Mouse (Mus musculus) hindbrain, embryonic 15.5 days (tissue): ENCODE data around the gene Gls. TPM values are rescaled to one million over a fixed set of nuclear protein-coding genes. Genes with fewer than 3 reads are reported as not detected.

Source experiments
- ATAC-seq: fragments of 200-750 bp; cut with Nextera tagmentation; 2 replicates; pipeline ENCODE4 v1.8.0; 2017; ENCODE audit warnings: low read depth, moderate number of reproducible peaks, moderate TSS enrichment; ENCODE audit not compliant: low FRiP score
- H3K27ac ChIP-seq: fragments of 300-500 bp; sonication (generic); replicated peaks from 2 replicates; pipeline ENCODE4 v1.5.1; 2015; ENCODE audit warnings: mild to moderate bottlenecking, inconsistent platforms
- H3K27me3 ChIP-seq: fragments of 300-500 bp; sonication (generic); 2 replicates; pipeline ENCODE4 v1.6.1; 2015; ENCODE audit warnings: control low read depth, inconsistent platforms
- H3K36me3 ChIP-seq: fragments of 300-500 bp; sonication (generic); 2 replicates; pipeline ENCODE4 v1.6.1; 2015; ENCODE audit warnings: control low read depth, inconsistent platforms
- H3K4me1 ChIP-seq: fragments of 300-500 bp; sonication (generic); replicated peaks from 2 replicates; pipeline ENCODE4 v1.6.1; 2015; ENCODE audit warnings: control low read depth, inconsistent platforms
- H3K4me2 ChIP-seq: fragments of 300-500 bp; sonication (generic); 2 replicates; pipeline ENCODE4 v1.6.1; 2015; ENCODE audit warnings: moderate library complexity, mild to moderate bottlenecking, inconsistent platforms
- H3K4me3 ChIP-seq: fragments of 300-500 bp; sonication (generic); 2 replicates; pipeline ENCODE4 v1.5.1; 2015; ENCODE audit warnings: mild to moderate bottlenecking, inconsistent platforms
- H3K9ac ChIP-seq: fragments of 300-500 bp; sonication (generic); 2 replicates; pipeline ENCODE4 v1.6.1; 2015; ENCODE audit warnings: inconsistent platforms
- H3K9me3 ChIP-seq: fragments of 300-500 bp; sonication (generic); 2 replicates; pipeline ENCODE4 v1.6.1; 2016; ENCODE audit warnings: control low read depth, inconsistent platforms
- WGBS: fragments of 180-500 bp; shearing (Covaris S2); methylation state at CpG from one replicate; pipeline ENCODE4 v1.1.7; 2015; 5-methylcytosine and 5-hydroxymethylcytosine counted together
- polyA plus RNA-seq: library from polyadenylated mRNA; unstranded; fragments of >200 nt; fragmentation: Nextera tagmentation; extraction: Ambion mirVana; gene quantifications from 2 replicates; pipeline ENCODE4 v1.2.1, GENCODE M21; 2015

Gene Gls
- polyA plus RNA-seq, 1 experiment from 2014 or later: 34.1 TPM

GRCm38 (mm10) chr1:52116441-52116840 is 116.6 kb downstream of the Gls start:
- H3K4me2 ChIP-seq: no peak overlapping the region
- 0 out of 2 replicates have a peak, but pooled peaks cover 5% of the 10 kb centered on the region for H3K27me3 ChIP-seq
- peaks cover 22% of the 10 kb centered on the region for H3K4me1 ChIP-seq
- H3K4me3 ChIP-seq: no peak overlapping the region
- 83% methylated on average over 3 of the region's 3 CpGs for WGBS
- H3K9ac ChIP-seq: no peak overlapping the region
- no peaks in the 10 kb centered on the region for H3K36me3 ChIP-seq
- ATAC-seq: no peak
- H3K27ac ChIP-seq: no peak overlapping the region
- no peaks in the 10 kb centered on the region for H3K9me3 ChIP-seq

GRCm38 (mm10) chr1:52113666-52114069 is 119.4 kb downstream of the Gls start:
- H3K9ac ChIP-seq: peak overlapping the region; percentile 39; the same call in 1 of the 2 replicates
- peak overlapping the region; percentile 86 for H3K27ac ChIP-seq
- H3K36me3 ChIP-seq: no peaks in the 10 kb centered on the region
- WGBS: under 1% methylated on average over 32 of the region's 32 CpGs
- H3K9me3 ChIP-seq: no peaks in the 10 kb centered on the region
- no peaks in the 10 kb centered on the region for H3K27me3 ChIP-seq
- ATAC-seq: peak; percentile 98
- H3K4me1 ChIP-seq: peaks cover 8% of the 10 kb centered on the region
- peak overlapping the region; percentile 34 for H3K4me3 ChIP-seq
- peak overlapping the region; percentile 63 for H3K4me2 ChIP-seq

Other genes with a start within 250 kb of the Gls start
- 0.26 and 0.34 TPM in 2 replicates for gene Stat4, start 246.1 kb downstream of the Gls start, polyA plus RNA-seq
- gene Stat1, start 113.8 kb downstream of the Gls start, polyA plus RNA-seq: 14.5 and 17.6 TPM in 2 replicates